Mouse (Mus musculus) heart, postnatal 0 days (tissue): ENCODE results near the gene Cldn16. TPM values are rescaled to one million over a fixed set of nuclear protein-coding genes. Genes with fewer than 3 reads are reported as not detected.

Experiments
- ATAC-seq: fragments of 200-750 bp; cut with Nextera tagmentation; 2 replicates; pipeline ENCODE4 v1.8.0; 2017; ENCODE audit warnings: low read depth, moderate number of reproducible peaks, moderate library complexity; ENCODE audit not compliant: insufficient read depth
- DNase-seq: peaks from one replicate; pipeline ENCODE4 v3.0.0-alpha.2; 2016; ENCODE audit warnings: low spot score
- H3K27ac ChIP-seq: fragments of 300-500 bp; sonication (generic); 2 replicates; pipeline ENCODE4 v1.5.1; 2014; ENCODE audit warnings: low read depth, mild to moderate bottlenecking
- H3K27me3 ChIP-seq: fragments of 300-500 bp; sonication (generic); 2 replicates; pipeline ENCODE4 v1.6.1; 2014; ENCODE audit warnings: low read length, mixed read lengths; ENCODE audit not compliant: control insufficient read depth, insufficient read depth
- H3K36me3 ChIP-seq: fragments of 300-500 bp; sonication (generic); replicated peaks from 2 replicates; pipeline ENCODE4 v1.6.1; 2014; ENCODE audit warnings: low read length, mixed read lengths; ENCODE audit not compliant: control insufficient read depth, insufficient read depth
- H3K4me1 ChIP-seq: fragments of 300-500 bp; sonication (generic); 2 replicates; pipeline ENCODE4 v1.6.1; 2014; ENCODE audit warnings: antibody characterized with exemption; ENCODE audit not compliant: control insufficient read depth, insufficient read depth
- H3K4me2 ChIP-seq: fragments of 300-500 bp; sonication (generic); 2 replicates; pipeline ENCODE4 v1.6.1; 2014; ENCODE audit warnings: low read depth, mild to moderate bottlenecking, low read length, moderate library complexity
- H3K4me3 ChIP-seq: fragments of 300-500 bp; sonication (generic); 2 replicates; pipeline ENCODE4 v1.5.1; 2014; ENCODE audit warnings: low read depth, low read length
- H3K9ac ChIP-seq: fragments of 300-500 bp; sonication (generic); replicated peaks from 2 replicates; pipeline ENCODE4 v1.6.1; 2014; ENCODE audit warnings: low read depth, low read length, mixed read lengths
- H3K9me3 ChIP-seq: fragments of 300-500 bp; sonication (generic); replicated peaks from 2 replicates; pipeline ENCODE4 v1.6.1; 2016; ENCODE audit warnings: low read length; ENCODE audit not compliant: control insufficient read depth
- CTCF ChIP-seq: IDR thresholded peaks from 2 replicates; pipeline ENCODE4 v1.5.1; 2016; ENCODE audit warnings: antibody characterized with exemption, control low read depth, low read depth
- EP300 ChIP-seq: IDR thresholded peaks from 2 replicates; pipeline ENCODE4 v1.6.1; 2016; ENCODE audit warnings: antibody characterized with exemption, low read depth
- WGBS: fragments of 180-500 bp; shearing (Covaris S2); extraction: QIAGEN DNeasy Blood & Tissue Kit; methylation state at CpG from one replicate; pipeline ENCODE4 v1.1.7; 2014; 5-methylcytosine and 5-hydroxymethylcytosine counted together
- polyA plus RNA-seq: library from polyadenylated mRNA; unstranded; fragments of >200 nt; fragmentation: Nextera tagmentation; extraction: Ambion mirVana; gene quantifications from 2 replicates; pipeline ENCODE4 v1.2.1, GENCODE M21; 2015
- total RNA-seq: library from RNA; depleted of rRNA; stranded (reverse); fragments of >200 nt; gene quantifications from 2 replicates; pipeline ENCODE4 v1.2.3, GENCODE M21; 2014; ENCODE audit warnings: low replicate concordance

The Cldn16 gene
- total and polyA plus RNA-seq, 2 experiments from 2014 or later = not detected

GRCm38 (mm10) chr16:26441156-26441555 is 21.8 kb upstream of the Cldn16 start:
- Histone ChIP-seq H3K4me3 (no peak overlapping the region), H3K9me3 (no peaks in the 10 kb centered on the region), H3K4me2 (no peak overlapping the region), H3K9ac (no peak overlapping the region), H3K27ac (no peak overlapping the region), H3K27me3 (no peaks in the 10 kb centered on the region), H3K4me1 (no peaks in the 10 kb centered on the region), H3K36me3 (no peaks in the 10 kb centered on the region)
- TF ChIP-seq CTCF (no peak), EP300 (no peak)
- WGBS = 78% methylated on average over 3 of the region's 3 CpGs
- ATAC-seq = no peak
- DNase-seq = no peak

GRCm38 (mm10) chr16:26444843-26445242 is 18.1 kb upstream of the Cldn16 start:
- DNase-seq = no peak
- Histone ChIP-seq H3K4me2 (no peak overlapping the region), H3K27me3 (no peaks in the 10 kb centered on the region), H3K27ac (no peak overlapping the region), H3K4me1 (no peaks in the 10 kb centered on the region), H3K36me3 (no peaks in the 10 kb centered on the region), H3K4me3 (no peak overlapping the region), H3K9ac (no peak overlapping the region), H3K9me3 (no peaks in the 10 kb centered on the region)
- TF ChIP-seq EP300 (no peak), CTCF (no peak)
- no peak for ATAC-seq

GRCm38 (mm10) chr16:26447594-26447993 is 15.3 kb upstream of the Cldn16 start:
- Histone ChIP-seq H3K4me1 (no peaks in the 10 kb centered on the region), H3K36me3 (no peaks in the 10 kb centered on the region), H3K27me3 (no peaks in the 10 kb centered on the region), H3K27ac (no peak overlapping the region), H3K4me3 (no peak overlapping the region), H3K9me3 (no peaks in the 10 kb centered on the region), H3K4me2 (no peak overlapping the region), H3K9ac (no peak overlapping the region)
- WGBS = 36% methylated on average over 2 of the region's 2 CpGs
- TF ChIP-seq CTCF (peak; percentile 17; the same call in 1 of the 2 replicates), EP300 (no peak)
- DNase-seq = peak; percentile 18
- ATAC-seq = peak; percentile 53

- no peak overlapping the region for H3K4me3 ChIP-seq
- H3K9ac ChIP-seq = no peak overlapping the region
- no peaks in the 10 kb centered on the region for H3K4me1 ChIP-seq
- H3K27me3 ChIP-seq = no peaks in the 10 kb centered on the region
- ATAC-seq (no peak), DNase-seq (no peak)
- 51% methylated on average over 3 of the region's 3 CpGs for WGBS
- no peaks in the 10 kb centered on the region for H3K36me3 ChIP-seq
- H3K9me3 ChIP-seq = no peaks in the 10 kb centered on the region
- H3K27ac ChIP-seq = no peak overlapping the region
- TF ChIP-seq CTCF (no peak), EP300 (no peak)
- no peak overlapping the region for H3K4me2 ChIP-seq
These were observed 8.8 kb upstream of the Cldn16 start for GRCm38 (mm10) chr16:26454163-26454562.

GRCm38 (mm10) chr16:26456182-26456581 is 6.8 kb upstream of the Cldn16 start:
- Histone ChIP-seq H3K9ac (no peak overlapping the region), H3K4me3 (no peak overlapping the region), H3K27me3 (no peaks in the 10 kb centered on the region), H3K36me3 (no peaks in the 10 kb centered on the region), H3K27ac (no peak overlapping the region), H3K9me3 (no peaks in the 10 kb centered on the region), H3K4me2 (no peak overlapping the region), H3K4me1 (no peaks in the 10 kb centered on the region)
- no peak for DNase-seq
- no peak for ATAC-seq
- 75% methylated on average over 2 of the region's 2 CpGs for WGBS
- TF ChIP-seq EP300 (no peak), CTCF (no peak)

GRCm38 (mm10) chr16:26466535-26466934 is 3.6 kb downstream of the Cldn16 start:
- H3K36me3 ChIP-seq = no peaks in the 10 kb centered on the region
- TF ChIP-seq CTCF (no peak), EP300 (no peak)
- H3K27ac ChIP-seq = no peak overlapping the region
- H3K4me1 ChIP-seq = no peaks in the 10 kb centered on the region
- H3K27me3 ChIP-seq = no peaks in the 10 kb centered on the region
- 75% methylated on average over 4 of the region's 4 CpGs for WGBS
- no peaks in the 10 kb centered on the region for H3K9me3 ChIP-seq
- H3K9ac ChIP-seq = no peak overlapping the region
- no peak overlapping the region for H3K4me2 ChIP-seq
- DNase-seq = no peak
- no peak overlapping the region for H3K4me3 ChIP-seq
- no peak for ATAC-seq
